Mouse (Mus musculus) hindbrain, embryonic 16.5 days (tissue): ENCODE measurements at regions not wholly inside any gene's neighbourhood (a gene's known extent, or its start where the extent isn't known, plus 50 kb on each side); places are given as distances from the start of the nearest gene placed in this dataset.

ENCODE experiments used
- ATAC-seq: fragments of 200-750 bp; cut with Nextera tagmentation; 2 replicates; pipeline ENCODE4 v1.8.0; 2017; ENCODE audit warnings: moderate TSS enrichment, moderate library complexity
- H3K27ac ChIP-seq: fragments of 300-500 bp; sonication (generic); 2 replicates; pipeline ENCODE4 v1.5.1; 2014; ENCODE audit warnings: low read depth, mild to moderate bottlenecking, control low read depth, low read length, moderate library complexity
- H3K27me3 ChIP-seq: fragments of 300-500 bp; sonication (generic); replicated peaks from 2 replicates; pipeline ENCODE4 v1.6.1; 2014; ENCODE audit warnings: low read length; ENCODE audit not compliant: control insufficient read depth, insufficient read depth
- H3K36me3 ChIP-seq: fragments of 300-500 bp; sonication (generic); 2 replicates; pipeline ENCODE4 v1.6.1; 2014; ENCODE audit warnings: mild to moderate bottlenecking, low read length, moderate library complexity, mixed read lengths; ENCODE audit not compliant: control insufficient read depth, insufficient read depth
- H3K4me1 ChIP-seq: fragments of 300-500 bp; sonication (generic); 2 replicates; pipeline ENCODE4 v1.6.1; 2014; ENCODE audit warnings: low read depth, low read length; ENCODE audit not compliant: control insufficient read depth, insufficient read depth
- H3K4me2 ChIP-seq: fragments of 300-500 bp; sonication (generic); 2 replicates; pipeline ENCODE4 v1.6.1; 2014; ENCODE audit warnings: mild to moderate bottlenecking, low read length, control low read depth, moderate library complexity
- H3K4me3 ChIP-seq: fragments of 300-500 bp; sonication (generic); 2 replicates; pipeline ENCODE4 v1.5.1; 2014; ENCODE audit warnings: mild to moderate bottlenecking, low read length, control low read depth, moderate library complexity
- H3K9ac ChIP-seq: fragments of 300-500 bp; sonication (generic); 2 replicates; pipeline ENCODE4 v1.6.1; 2014; ENCODE audit warnings: low read depth, mild to moderate bottlenecking, control low read depth, low read length, moderate library complexity
- H3K9me3 ChIP-seq: fragments of 300-500 bp; sonication (generic); 2 replicates; pipeline ENCODE4 v1.6.1; 2014; ENCODE audit warnings: mild to moderate bottlenecking, low read length, moderate library complexity; ENCODE audit not compliant: control insufficient read depth
- WGBS: fragments of 180-500 bp; shearing (Covaris S2); extraction: QIAGEN DNeasy Blood & Tissue Kit; methylation state at CpG from one replicate; pipeline ENCODE4 v1.1.7; 2014; 5-methylcytosine and 5-hydroxymethylcytosine counted together

DNA sequence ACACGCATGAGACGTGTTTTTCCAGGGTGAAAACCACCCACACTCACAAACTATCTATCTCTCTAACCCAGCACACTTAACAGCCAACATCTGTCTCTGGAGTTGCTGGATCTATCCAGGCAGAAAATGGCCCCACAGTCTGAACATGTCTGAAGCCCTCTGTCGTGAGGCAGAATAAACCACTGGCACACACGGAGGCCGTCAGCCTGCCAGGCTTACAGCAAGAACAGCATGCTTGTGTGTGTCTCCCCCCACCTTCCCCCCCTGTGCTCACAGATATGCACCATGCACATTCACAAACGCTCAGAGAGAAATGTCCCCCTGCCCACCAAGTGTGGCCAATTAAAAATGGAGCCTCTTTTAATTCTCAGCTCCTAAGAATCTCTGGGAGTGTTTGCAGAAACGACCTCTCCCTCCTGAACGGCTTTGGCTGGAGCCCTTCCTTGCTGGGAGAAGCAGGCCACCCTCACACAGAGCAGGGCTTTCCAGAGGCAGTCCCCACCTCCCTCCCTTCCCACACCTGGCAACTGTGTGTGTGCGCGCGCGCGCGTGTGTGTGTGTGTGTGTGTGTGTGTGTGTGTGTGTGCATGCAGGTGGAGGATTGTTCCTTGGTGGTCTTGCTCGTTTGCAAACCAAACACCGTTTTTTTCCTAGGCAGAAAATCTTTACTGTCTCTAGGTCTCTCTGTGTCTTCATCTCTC lies 88.7 kb downstream of the Edn3 start:
- peak overlapping the region; percentile 28; the same call in 1 of the 2 replicates for H3K9ac ChIP-seq

GRCm38 (mm10) chr2:174850860-174851259 lies 90.4 kb downstream of the Edn3 start:
- Histone ChIP-seq H3K4me1 (peaks cover 8% of the 10 kb centered on the region), H3K27ac (no peak overlapping the region), H3K36me3 (no peaks in the 10 kb centered on the region), H3K27me3 (no peaks in the 10 kb centered on the region), H3K9me3 (no peaks in the 10 kb centered on the region), H3K4me3 (no peak overlapping the region), H3K4me2 (no peak overlapping the region), H3K9ac (no peak overlapping the region)
- 53% methylated on average over 16 of the region's 16 CpGs for WGBS
- ATAC-seq: no peak

More for the DNA sequence above, 88.7 kb downstream of the Edn3 start:
- Histone ChIP-seq H3K4me1 (peaks cover 8% of the 10 kb centered on the region), H3K36me3 (no peaks in the 10 kb centered on the region), H3K9me3 (no peaks in the 10 kb centered on the region), H3K27me3 (no peaks in the 10 kb centered on the region), H3K4me2 (no peak overlapping the region), H3K27ac (peak overlapping the region; percentile 9), H3K4me3 (no peak overlapping the region)
- peak; percentile 63 for ATAC-seq
- WGBS: 43% methylated on average over 16 of the region's 16 CpGs

GRCm38 (mm10) chr2:174851525-174852330 lies 91.3 kb downstream of the Edn3 start:
- Histone ChIP-seq H3K36me3 (no peaks in the 10 kb centered on the region), H3K27me3 (no peaks in the 10 kb centered on the region), H3K9me3 (no peaks in the 10 kb centered on the region), H3K4me2 (no peak overlapping the region), H3K9ac (no peak overlapping the region), H3K4me1 (peaks cover 8% of the 10 kb centered on the region), H3K4me3 (no peak overlapping the region), H3K27ac (0 out of 2 replicates have a peak overlapping the region, but pooled peaks have one; percentile 32)
- peak; percentile 73 for ATAC-seq
- 15% methylated on average over 22 of the region's 22 CpGs for whole genome bisulfite sequencing

DNA sequence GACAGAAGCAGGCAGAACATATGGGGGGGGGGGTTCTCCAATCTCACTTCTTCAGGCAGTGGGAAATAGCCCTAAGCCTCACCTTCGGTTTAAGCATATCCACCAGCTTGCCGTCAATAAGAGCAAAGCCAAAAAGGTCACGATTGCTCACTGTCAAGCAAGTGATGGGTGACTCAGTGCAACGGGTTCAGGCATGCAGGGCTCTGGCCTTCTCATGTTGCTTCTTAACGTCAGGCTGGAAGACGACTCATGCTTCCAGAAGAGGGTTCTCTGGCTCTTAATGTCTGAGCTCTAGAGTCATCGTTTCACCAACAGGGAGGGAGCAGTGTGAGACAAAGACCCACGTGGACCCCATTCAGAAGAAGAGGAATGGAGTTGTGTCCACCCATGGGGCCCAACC lies 93.4 kb downstream of the Edn3 start:
- no peaks in the 10 kb centered on the region for H3K9me3 ChIP-seq
- WGBS: 79% methylated on average over 8 of the region's 8 CpGs
- H3K4me3 ChIP-seq: no peak overlapping the region

DNA sequence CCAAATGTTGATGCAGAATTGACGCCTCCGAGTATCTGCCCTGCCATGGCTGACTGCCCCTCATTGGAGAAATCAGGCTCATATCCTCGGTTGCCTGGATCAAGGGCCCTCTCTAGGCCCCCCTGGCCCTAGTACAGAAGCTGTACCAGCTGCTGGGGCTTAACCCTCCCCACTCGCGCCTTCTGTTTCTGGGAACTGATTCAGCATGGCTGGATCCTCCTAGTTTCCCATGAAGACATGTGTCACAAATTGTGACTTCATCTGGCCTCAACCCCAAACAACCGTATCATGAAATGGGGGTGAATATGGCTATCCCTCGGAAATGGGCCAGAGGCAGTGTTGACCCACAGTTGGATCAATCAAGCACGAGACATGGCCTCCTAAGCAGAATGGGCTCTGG lies 95.1 kb downstream of the Edn3 start:
- no peak overlapping the region for H3K4me3 ChIP-seq
- H3K36me3 ChIP-seq: no peaks in the 10 kb centered on the region
- no peak for ATAC-seq
- H3K27me3 ChIP-seq: no peaks in the 10 kb centered on the region
- H3K4me2 ChIP-seq: no peak overlapping the region
- peaks cover 13% of the 10 kb centered on the region for H3K4me1 ChIP-seq
- H3K9me3 ChIP-seq: no peaks in the 10 kb centered on the region
- H3K27ac ChIP-seq: no peak overlapping the region
- 67% methylated on average over 8 of the region's 8 CpGs for WGBS
- no peak overlapping the region for H3K9ac ChIP-seq

More for the DNA sequence above, 93.4 kb downstream of the Edn3 start:
- Histone ChIP-seq H3K9ac (no peak overlapping the region), H3K27me3 (no peaks in the 10 kb centered on the region), H3K36me3 (no peaks in the 10 kb centered on the region), H3K27ac (no peak overlapping the region), H3K4me2 (no peak overlapping the region), H3K4me1 (peaks cover 16% of the 10 kb centered on the region)
- ATAC-seq: no peak

GRCm38 (mm10) chr2:174856135-174856534 lies 95.7 kb downstream of the Edn3 start:
- Histone ChIP-seq H3K36me3 (no peaks in the 10 kb centered on the region), H3K4me1 (peaks cover 13% of the 10 kb centered on the region), H3K9me3 (no peaks in the 10 kb centered on the region), H3K4me3 (no peak overlapping the region), H3K27ac (no peak overlapping the region), H3K27me3 (no peaks in the 10 kb centered on the region), H3K4me2 (no peak overlapping the region), H3K9ac (no peak overlapping the region)
- no peak for ATAC-seq
- WGBS: 88% methylated on average over 5 of the region's 5 CpGs

DNA sequence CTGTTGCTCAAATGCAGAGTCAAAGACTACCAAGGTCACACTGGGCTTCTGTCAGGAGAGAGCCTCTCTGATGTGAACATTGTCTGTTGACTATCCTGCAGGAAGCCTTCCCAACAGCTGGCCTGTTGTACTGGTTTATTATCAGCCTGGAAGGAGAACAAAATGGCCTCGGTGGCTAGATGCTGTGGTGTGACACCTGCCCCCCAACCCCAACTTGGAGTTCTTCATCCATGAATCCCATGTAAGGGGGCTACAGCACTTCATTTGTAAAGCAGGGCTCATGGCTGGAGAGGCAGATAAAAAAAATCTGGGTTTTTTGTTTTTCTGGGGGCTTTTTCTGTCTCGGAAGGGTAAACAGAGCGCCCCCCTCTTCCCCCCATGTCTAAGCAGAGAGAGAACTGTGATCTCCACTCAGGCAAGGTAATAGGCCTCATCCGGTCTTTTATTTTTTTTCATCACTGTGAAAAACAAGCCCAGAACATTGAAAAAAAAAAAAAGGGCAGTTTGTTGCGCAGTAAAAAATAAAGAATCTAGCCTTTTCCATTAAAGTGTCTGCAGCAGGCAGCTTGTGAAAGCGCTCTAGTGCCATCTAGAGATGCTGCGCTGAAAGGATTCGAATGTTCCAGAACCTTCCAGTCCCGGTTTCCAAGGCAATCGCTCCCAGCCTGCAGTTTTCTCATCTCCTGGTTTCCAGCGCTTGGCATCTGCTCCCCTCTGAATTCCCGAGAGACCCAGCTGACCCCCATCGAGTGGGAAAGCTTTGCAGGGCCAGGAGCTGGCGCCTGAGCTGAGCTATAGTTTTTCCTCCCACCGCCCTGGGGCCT lies 97.8 kb downstream of the Edn3 start:
- peak overlapping the region; percentile 69 for H3K27ac ChIP-seq
- H3K4me1 ChIP-seq: peaks cover 13% of the 10 kb centered on the region
- H3K4me2 ChIP-seq: no peak overlapping the region
- H3K9ac ChIP-seq: peak overlapping the region; percentile 29
- peak; percentile 84 for ATAC-seq
- H3K4me3 ChIP-seq: no peak overlapping the region
- WGBS: 17% methylated on average over 15 of the region's 15 CpGs
- H3K27me3 ChIP-seq: no peaks in the 10 kb centered on the region
- H3K36me3 ChIP-seq: no peaks in the 10 kb centered on the region
- no peaks in the 10 kb centered on the region for H3K9me3 ChIP-seq

- Histone ChIP-seq H3K27ac (peak overlapping the region; percentile 55), H3K4me3 (no peak overlapping the region), H3K36me3 (no peaks in the 10 kb centered on the region), H3K9me3 (no peaks in the 10 kb centered on the region), H3K27me3 (no peaks in the 10 kb centered on the region), H3K9ac (peak overlapping the region; percentile 29), H3K4me1 (peaks cover 13% of the 10 kb centered on the region), H3K4me2 (no peak overlapping the region)
- peak; percentile 53; the same call in 1 of the 2 replicates for ATAC-seq
- 8% methylated on average over 2 of the region's 2 CpGs for WGBS
These were observed 98.4 kb downstream of the Edn3 start for GRCm38 (mm10) chr2:174858835-174859215.

DNA sequence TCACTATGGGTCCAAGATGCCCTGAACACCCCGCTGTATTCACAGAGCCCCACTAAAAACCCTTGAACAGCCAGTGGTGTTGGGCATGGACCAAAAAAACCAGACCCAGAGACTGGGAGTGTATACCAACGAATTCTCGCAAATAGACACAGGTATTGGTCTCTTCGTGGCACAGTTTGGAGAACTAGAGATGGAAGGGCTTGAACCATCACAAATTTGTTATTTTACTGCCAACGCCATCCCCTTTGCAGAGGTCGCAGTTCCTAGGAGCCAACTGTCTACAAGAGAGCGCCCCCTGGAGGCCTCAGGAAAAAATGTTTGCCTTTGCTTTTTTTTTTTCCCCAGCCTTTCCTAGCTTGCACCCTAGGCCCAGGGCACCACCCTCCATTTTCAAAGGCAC lies 99.1 kb downstream of the Edn3 start:
- peak overlapping the region; percentile 55; the same call in 1 of the 2 replicates for H3K27ac ChIP-seq
- no peaks in the 10 kb centered on the region for H3K36me3 ChIP-seq
- no peaks in the 10 kb centered on the region for H3K9me3 ChIP-seq
- H3K4me3 ChIP-seq: no peak overlapping the region
- H3K4me2 ChIP-seq: no peak overlapping the region
- 34% methylated on average over 7 of the region's 7 CpGs for WGBS
- ATAC-seq: no peak
- no peak overlapping the region for H3K9ac ChIP-seq
- no peaks in the 10 kb centered on the region for H3K27me3 ChIP-seq
- H3K4me1 ChIP-seq: peaks cover 13% of the 10 kb centered on the region
